Mouse (Mus musculus): ENCODE data around the gene St3gal6.

DNA sequence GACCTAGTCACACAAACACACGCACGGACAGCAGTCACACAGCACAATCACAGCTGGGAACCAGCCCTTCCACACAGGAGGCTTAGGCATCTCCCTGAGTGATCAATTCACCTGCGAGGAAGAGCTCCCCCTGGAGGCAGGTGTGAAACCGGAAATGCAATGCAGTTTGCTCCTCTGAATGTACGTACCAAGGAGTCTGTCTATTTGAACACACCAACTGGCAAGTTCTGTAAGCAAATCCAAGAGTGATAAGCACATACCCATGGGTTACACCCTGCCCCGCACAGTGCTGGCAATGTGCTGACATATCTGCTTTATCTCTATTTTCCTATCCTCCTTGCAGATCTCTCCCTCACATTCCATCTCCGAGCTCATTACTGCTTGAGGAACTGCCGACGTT lies 9.5 kb downstream of the St3gal6 start:
- TF ChIP-seq MAFK (IDR thresholded peaks at IDR 0.05; ENCODE audit: insufficient read depth, low read depth, low read length) (no peak), ZC3H11A (IDR thresholded peaks at IDR 0.05; ENCODE audit: borderline replicate concordance, low read depth, low read length) (no peak), CHD2 (IDR thresholded peaks at IDR 0.05; ENCODE audit: low read depth, low read length) (no peak), HCFC1 (IDR thresholded peaks at IDR 0.05; ENCODE audit: borderline replicate concordance, insufficient read depth, low read length) (no peak)
